Mouse (Mus musculus) midbrain, embryonic 15.5 days (tissue): ENCODE data around the gene AL732309.1. TPM values are rescaled to one million over a fixed set of nuclear protein-coding genes. Genes with fewer than 3 reads are reported as not detected.
A peak's percentile ranks its signal among the peaks of the same experiment; 100 is the strongest.

Source experiments
- ATAC-seq: fragments of 200-750 bp; cut with Nextera tagmentation; replicated peaks from 2 replicates; pipeline ENCODE4 v1.8.0; 2017; ENCODE audit warnings: moderate TSS enrichment
- H3K27ac ChIP-seq: fragments of 300-500 bp; sonication (generic); 2 replicates; pipeline ENCODE4 v1.5.1; 2015; ENCODE audit warnings: mild to moderate bottlenecking, inconsistent platforms
- H3K27me3 ChIP-seq: fragments of 300-500 bp; sonication (generic); replicated peaks from 2 replicates; pipeline ENCODE4 v1.6.1; 2015; ENCODE audit warnings: inconsistent platforms
- H3K36me3 ChIP-seq: fragments of 300-500 bp; sonication (generic); replicated peaks from 2 replicates; pipeline ENCODE4 v1.6.1; 2015; ENCODE audit warnings: inconsistent platforms
- H3K4me1 ChIP-seq: fragments of 300-500 bp; sonication (generic); 2 replicates; pipeline ENCODE4 v1.6.1; 2015; ENCODE audit warnings: inconsistent platforms
- H3K4me2 ChIP-seq: fragments of 300-500 bp; sonication (generic); 2 replicates; pipeline ENCODE4 v1.6.1; 2015; ENCODE audit warnings: inconsistent platforms, mild to moderate bottlenecking, moderate library complexity
- H3K4me3 ChIP-seq: fragments of 300-500 bp; sonication (generic); 2 replicates; pipeline ENCODE4 v1.5.1; 2015; ENCODE audit warnings: mild to moderate bottlenecking, inconsistent platforms
- H3K9ac ChIP-seq: fragments of 300-500 bp; sonication (generic); 2 replicates; pipeline ENCODE4 v1.6.1; 2015; ENCODE audit warnings: mild to moderate bottlenecking, inconsistent platforms
- H3K9me3 ChIP-seq: fragments of 300-500 bp; sonication (generic); 2 replicates; pipeline ENCODE4 v1.6.1; 2016; ENCODE audit warnings: inconsistent platforms
- WGBS: fragments of 180-500 bp; shearing (Covaris S2); methylation state at CpG from one replicate; pipeline ENCODE4 v1.1.7; 2015; ENCODE audit warnings: mixed read lengths; 5-methylcytosine and 5-hydroxymethylcytosine counted together
- polyA plus RNA-seq: library from polyadenylated mRNA; unstranded; fragments of >200 nt; fragmentation: Nextera tagmentation; extraction: Ambion mirVana; gene quantifications from 2 replicates; pipeline ENCODE4 v1.2.1, GENCODE M21; 2015

The AL732309.1 gene
- polyA plus RNA-seq, 1 experiment from 2014 or later, result 6.2 TPM

DNA sequence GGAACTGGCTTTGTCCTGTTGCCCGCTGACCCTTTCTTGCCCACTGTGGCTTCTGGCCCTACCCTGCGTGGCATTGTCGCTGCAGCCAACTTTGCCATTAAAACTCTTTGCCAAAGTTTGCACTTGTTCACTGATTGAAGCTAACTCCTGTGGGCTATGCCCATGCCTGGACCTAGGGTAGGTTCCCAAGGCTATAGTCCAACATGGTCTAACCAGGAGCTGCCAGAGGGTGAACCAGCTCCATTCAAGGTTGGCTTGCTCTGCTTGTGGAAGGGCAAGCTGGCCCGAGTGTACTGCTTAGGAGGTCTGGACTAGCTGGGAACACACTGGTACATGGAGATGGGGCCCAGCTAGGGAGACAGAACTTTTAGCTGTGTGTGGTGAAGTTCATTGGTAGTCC is 2.5 kb downstream of the AL732309.1 start:
- no peak for ATAC-seq
- no peak overlapping the region for H3K27ac ChIP-seq
- no peaks in the 10 kb centered on the region for H3K36me3 ChIP-seq
- peaks cover 31% of the 10 kb centered on the region for H3K4me1 ChIP-seq
- no peaks in the 10 kb centered on the region for H3K27me3 ChIP-seq
- no peak overlapping the region for H3K4me3 ChIP-seq
- no peak overlapping the region for H3K4me2 ChIP-seq
- no peaks in the 10 kb centered on the region for H3K9me3 ChIP-seq
- no peak overlapping the region for H3K9ac ChIP-seq
- 89% methylated on average over 4 of the region's 4 CpGs for WGBS

DNA sequence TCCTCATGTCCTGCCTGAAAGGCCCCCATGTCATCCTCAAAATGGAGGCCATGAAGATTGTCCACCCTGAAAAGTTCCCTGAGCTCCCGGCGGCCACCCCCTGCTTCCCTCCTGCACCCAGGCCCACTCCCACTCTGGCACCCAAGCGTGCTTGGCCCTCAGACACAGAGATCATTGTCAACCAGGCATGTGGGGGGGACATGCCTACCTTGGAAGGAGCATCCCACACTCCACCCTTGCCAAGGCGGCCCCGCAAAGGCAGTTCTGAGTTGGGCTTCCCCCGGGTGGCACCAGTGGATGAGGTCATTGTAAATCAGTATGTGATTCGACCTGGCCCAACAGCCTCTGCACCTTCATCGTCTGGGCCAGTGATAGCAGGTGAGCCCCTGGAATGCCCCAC is 3.3 kb downstream of the AL732309.1 start:
- Histone ChIP-seq H3K27me3 (no peaks in the 10 kb centered on the region), H3K4me1 (peaks cover 31% of the 10 kb centered on the region), H3K36me3 (no peaks in the 10 kb centered on the region), H3K27ac (no peak overlapping the region), H3K9ac (peak overlapping the region; percentile 65; the same call in 1 of the 2 replicates), H3K4me3 (peak overlapping the region; percentile 56), H3K4me2 (peak overlapping the region; percentile 90), H3K9me3 (no peaks in the 10 kb centered on the region)
- ATAC-seq, result no peak
- 81% methylated on average over 8 of the region's 8 CpGs for WGBS

DNA sequence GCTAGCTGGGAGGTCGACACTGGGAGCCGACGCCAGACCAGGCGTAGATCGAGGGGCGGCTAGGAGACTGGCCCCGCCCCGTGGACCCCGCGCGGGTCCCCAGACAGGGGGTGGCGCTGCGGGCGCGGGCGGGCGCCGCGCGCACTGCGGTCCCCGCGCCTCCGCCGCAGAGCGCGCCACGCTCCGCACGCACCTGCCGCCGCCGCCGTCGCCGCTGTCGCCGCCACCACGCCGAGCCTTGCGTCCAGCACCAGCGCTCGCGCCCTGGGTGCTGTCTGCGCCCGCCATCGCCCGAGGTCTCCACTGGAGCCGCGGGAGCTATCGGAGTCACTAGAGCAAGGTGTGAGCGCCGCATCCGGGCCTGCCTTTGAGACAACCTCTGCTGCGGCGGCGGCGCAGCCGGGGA is 4.6 kb downstream of the AL732309.1 start, which contains the start of the genes Rnf208 and Cysrt1:
Gene Rnf208, plus strand, starts transcription at position 155 of the 406 bp plus-strand sequence.
Gene Cysrt1, minus strand, starts transcription at position 352 of the 406 bp plus-strand sequence.
- Histone ChIP-seq H3K4me1 (peaks cover 31% of the 10 kb centered on the region), H3K4me2 (peak within 1 kb of the TSS; percentile 90), H3K4me3 (peak within 1 kb of the TSS; percentile 56), H3K36me3 (no peaks in the 10 kb centered on the region), H3K27me3 (no peaks in the 10 kb centered on the region), H3K9me3 (no peaks in the 10 kb centered on the region), H3K27ac (peak within 1 kb of the TSS; percentile 77), H3K9ac (peak within 1 kb of the TSS; percentile 65)
- ATAC-seq, result peak; percentile 53
- WGBS, result 0% methylated on average over 59 of the region's 59 CpGs

DNA sequence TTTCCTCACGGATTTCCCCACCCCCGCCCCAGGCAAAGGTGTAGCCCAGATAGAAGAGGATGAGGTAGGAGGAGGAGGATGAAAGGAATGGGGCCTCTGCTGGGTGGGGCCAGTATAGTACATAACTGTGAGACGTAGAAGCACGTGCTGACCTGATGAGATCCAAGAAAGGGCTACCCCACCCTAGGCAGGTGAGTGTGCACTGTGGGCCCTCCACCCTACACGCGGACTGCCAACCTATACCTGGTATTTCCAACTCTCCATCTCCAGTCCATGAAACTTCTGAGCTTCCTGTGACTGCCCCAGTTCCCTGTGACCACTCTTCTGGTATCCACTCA is 5.3 kb downstream of the AL732309.1 start:
- Histone ChIP-seq H3K27ac (peak overlapping the region; percentile 77), H3K36me3 (no peaks in the 10 kb centered on the region), H3K9me3 (no peaks in the 10 kb centered on the region), H3K9ac (no peak overlapping the region), H3K27me3 (no peaks in the 10 kb centered on the region), H3K4me1 (peaks cover 31% of the 10 kb centered on the region), H3K4me2 (peak overlapping the region; percentile 90), H3K4me3 (peak overlapping the region; percentile 56)
- peak; percentile 53 for ATAC-seq
- WGBS, result 18% methylated on average over 6 of the region's 6 CpGs

DNA sequence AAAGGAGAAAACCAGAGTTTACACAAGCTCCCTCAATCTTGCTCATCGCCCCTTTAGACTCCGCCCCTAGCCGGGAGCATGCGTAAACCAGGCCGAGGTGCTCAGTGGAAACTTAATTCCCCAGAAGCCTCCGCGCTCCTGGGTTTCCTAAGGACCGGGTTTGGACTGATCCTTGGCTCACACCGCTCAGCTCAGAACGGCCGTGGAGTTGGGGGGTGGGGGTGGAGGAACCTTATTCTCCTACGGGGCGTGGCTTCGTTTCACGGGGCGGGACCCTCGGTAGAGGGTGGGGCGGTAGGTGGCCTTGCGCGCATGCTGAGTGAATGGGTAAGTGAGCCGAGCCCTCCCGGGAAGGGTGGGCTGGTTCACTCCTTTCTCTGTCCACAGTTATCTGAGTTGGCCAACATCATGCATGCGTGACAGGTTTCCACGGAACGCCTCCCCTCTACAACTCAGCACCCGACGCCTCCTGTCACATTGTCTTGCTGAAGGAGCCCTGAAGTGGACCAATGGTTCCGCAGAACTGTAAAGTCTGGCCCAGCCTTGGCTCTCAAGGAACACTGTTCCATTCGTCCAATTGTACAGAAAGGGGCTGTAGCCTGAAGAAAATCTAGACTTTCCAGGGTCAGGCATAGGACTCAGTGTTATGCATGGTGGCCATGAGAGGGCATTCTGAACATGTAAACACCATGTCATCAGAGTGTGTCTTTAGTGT is 5.8 kb downstream of the AL732309.1 start:
- Histone ChIP-seq H3K4me2 (peak overlapping the region; percentile 90), H3K27ac (peak overlapping the region; percentile 77), H3K27me3 (no peaks in the 10 kb centered on the region), H3K4me3 (peak overlapping the region; percentile 56), H3K9me3 (no peaks in the 10 kb centered on the region), H3K4me1 (peaks cover 31% of the 10 kb centered on the region), H3K9ac (peak overlapping the region; percentile 40; the same call in 1 of the 2 replicates), H3K36me3 (no peaks in the 10 kb centered on the region)
- 2% methylated on average over 29 of the region's 29 CpGs for WGBS
- ATAC-seq, result peak; percentile 71

DNA sequence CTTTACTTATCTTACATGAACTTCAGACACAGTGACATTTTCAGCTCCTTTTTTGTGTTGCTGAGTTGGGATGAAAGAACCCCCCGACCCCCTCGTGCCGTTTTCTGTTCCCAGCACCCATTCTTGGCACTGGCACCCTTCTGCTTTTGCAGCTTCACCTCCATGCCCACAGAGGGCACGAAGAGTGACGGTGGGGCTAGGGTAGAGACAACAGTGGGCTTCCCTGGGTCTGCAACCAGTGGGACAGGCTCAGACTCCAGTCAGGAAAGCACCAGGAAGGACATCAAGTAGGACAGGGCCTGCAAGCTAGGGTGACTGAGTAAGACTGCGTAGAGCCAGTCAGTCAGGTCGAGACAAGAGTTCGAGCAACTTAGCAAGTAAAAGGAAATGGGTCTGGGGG is 6.4 kb downstream of the AL732309.1 start:
- Histone ChIP-seq H3K4me2 (peak overlapping the region; percentile 90), H3K27me3 (0 out of 2 replicates have a peak, but pooled peaks cover under 1% of the 10 kb centered on the region), H3K9ac (no peak overlapping the region; the same call in 1 of the 2 replicates), H3K27ac (peak overlapping the region; percentile 77), H3K4me1 (peaks cover 31% of the 10 kb centered on the region), H3K36me3 (no peaks in the 10 kb centered on the region), H3K9me3 (no peaks in the 10 kb centered on the region), H3K4me3 (peak overlapping the region; percentile 56)
- ATAC-seq, result peak; percentile 12; the same call in 1 of the 2 replicates
- WGBS, result 47% methylated on average over 8 of the region's 8 CpGs

DNA sequence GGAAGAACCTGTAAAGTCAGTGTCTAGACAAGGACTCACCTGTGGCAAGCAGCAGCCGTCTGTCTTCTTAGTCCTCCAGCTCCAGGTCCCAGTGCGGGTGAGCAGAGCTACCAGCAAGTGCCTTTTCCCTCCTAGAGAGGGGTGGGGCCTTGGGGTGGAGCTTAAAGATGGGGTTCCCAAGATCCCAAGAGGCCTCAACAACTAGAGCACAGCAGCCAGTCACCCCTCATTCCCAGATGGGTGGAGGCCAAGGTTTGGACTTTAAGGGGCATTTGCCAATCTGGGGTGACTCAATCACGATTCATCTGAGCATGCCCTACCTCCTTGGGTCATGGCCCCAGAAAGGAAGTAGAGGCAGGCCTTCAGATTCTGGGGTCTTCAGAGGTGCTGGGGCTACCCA is 6.9 kb downstream of the AL732309.1 start:
- Histone ChIP-seq H3K36me3 (no peaks in the 10 kb centered on the region), H3K4me1 (peaks cover 31% of the 10 kb centered on the region), H3K4me3 (no peak overlapping the region), H3K27me3 (peaks cover 6% of the 10 kb centered on the region; the same call in 1 of the 2 replicates), H3K9me3 (no peaks in the 10 kb centered on the region), H3K4me2 (no peak overlapping the region), H3K27ac (no peak overlapping the region), H3K9ac (no peak overlapping the region)
- no peak for ATAC-seq
- WGBS, result 90% methylated on average over 3 of the region's 3 CpGs

DNA sequence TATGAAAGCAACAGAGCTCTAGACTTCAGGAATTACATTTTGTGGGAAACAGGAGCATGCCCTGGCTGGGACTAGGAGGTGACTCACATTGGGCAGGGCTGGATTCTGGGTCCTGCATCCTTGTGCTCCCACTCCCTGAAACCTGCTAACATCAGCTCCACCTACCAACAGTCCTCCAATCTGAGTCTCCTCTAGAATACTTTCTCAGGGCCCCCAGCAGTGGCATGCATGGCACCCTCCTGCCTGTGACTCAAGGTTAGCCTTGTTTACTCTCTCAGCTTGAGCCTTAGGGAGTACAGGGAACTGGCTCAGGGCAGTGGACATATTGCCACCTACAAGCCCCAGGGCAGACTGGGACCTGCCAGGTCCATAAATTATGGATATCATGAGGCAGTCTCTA is 8.6 kb downstream of the AL732309.1 start:
- peaks cover 21% of the 10 kb centered on the region for H3K4me1 ChIP-seq
- H3K9ac ChIP-seq, result no peak overlapping the region
- peaks cover 6% of the 10 kb centered on the region; the same call in 1 of the 2 replicates for H3K27me3 ChIP-seq
- ATAC-seq, result no peak
- H3K36me3 ChIP-seq, result no peaks in the 10 kb centered on the region
- H3K9me3 ChIP-seq, result no peaks in the 10 kb centered on the region
- H3K4me2 ChIP-seq, result no peak overlapping the region
- H3K4me3 ChIP-seq, result no peak overlapping the region
- H3K27ac ChIP-seq, result no peak overlapping the region

DNA sequence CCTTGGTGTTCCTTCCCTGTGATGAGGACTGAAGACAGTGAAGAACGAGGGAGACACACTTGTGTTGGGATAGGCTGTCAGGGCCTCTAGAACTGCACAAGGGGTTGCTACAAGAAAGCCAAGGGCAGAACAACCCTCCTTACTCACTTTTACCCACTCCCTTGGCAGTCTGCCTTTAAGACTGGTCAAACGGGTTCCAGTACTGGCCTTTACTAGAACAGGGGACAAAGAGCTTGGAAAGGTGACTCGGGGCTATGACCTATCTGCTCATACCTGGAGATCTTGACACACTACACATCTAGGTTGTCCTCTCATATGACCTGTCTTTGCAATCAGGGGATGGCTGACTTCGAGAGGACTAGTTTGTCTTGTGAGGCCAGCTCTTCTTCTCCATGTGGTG is 9.1 kb downstream of the AL732309.1 start:
- Histone ChIP-seq H3K27me3 (peaks cover 6% of the 10 kb centered on the region; the same call in 1 of the 2 replicates), H3K36me3 (no peaks in the 10 kb centered on the region), H3K4me3 (no peak overlapping the region), H3K9me3 (no peaks in the 10 kb centered on the region), H3K4me2 (no peak overlapping the region), H3K27ac (no peak overlapping the region), H3K4me1 (peaks cover 15% of the 10 kb centered on the region), H3K9ac (no peak overlapping the region)
- ATAC-seq, result no peak
- WGBS, result 74% methylated on average over 4 of the region's 4 CpGs

DNA sequence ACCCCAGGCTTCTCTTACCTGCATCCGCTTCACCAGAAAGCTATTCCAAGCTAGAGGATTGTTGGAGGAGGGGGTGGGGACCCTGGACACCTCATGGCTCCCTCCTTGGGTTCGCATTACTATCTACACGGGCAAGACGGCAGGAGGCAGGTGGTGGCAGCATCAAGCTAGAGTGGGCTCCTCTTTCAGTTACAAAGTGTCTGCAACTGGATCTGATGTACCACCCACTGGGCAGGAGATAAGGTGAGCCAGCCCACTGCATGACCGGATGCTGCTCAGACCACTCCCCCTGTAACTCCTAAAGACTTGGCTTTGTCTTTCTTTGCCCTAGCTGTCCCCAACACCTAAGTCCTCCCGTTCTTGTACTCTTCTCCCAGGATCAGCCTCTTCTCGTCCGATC is 10.0 kb downstream of the AL732309.1 start, which contains the start of gene Rnf224:
Gene Rnf224, minus strand, starts transcription at position 174 of the 400 bp plus-strand sequence.
- Histone ChIP-seq H3K27me3 (peaks cover 6% of the 10 kb centered on the region; the same call in 1 of the 2 replicates), H3K4me2 (no peak within 1 kb of the TSS), H3K36me3 (no peaks in the 10 kb centered on the region), H3K4me1 (peaks cover 13% of the 10 kb centered on the region), H3K9me3 (no peaks in the 10 kb centered on the region), H3K9ac (no peak within 1 kb of the TSS), H3K4me3 (no peak within 1 kb of the TSS), H3K27ac (no peak within 1 kb of the TSS)
- 45% methylated on average over 8 of the region's 8 CpGs for WGBS
- no peak for ATAC-seq

DNA sequence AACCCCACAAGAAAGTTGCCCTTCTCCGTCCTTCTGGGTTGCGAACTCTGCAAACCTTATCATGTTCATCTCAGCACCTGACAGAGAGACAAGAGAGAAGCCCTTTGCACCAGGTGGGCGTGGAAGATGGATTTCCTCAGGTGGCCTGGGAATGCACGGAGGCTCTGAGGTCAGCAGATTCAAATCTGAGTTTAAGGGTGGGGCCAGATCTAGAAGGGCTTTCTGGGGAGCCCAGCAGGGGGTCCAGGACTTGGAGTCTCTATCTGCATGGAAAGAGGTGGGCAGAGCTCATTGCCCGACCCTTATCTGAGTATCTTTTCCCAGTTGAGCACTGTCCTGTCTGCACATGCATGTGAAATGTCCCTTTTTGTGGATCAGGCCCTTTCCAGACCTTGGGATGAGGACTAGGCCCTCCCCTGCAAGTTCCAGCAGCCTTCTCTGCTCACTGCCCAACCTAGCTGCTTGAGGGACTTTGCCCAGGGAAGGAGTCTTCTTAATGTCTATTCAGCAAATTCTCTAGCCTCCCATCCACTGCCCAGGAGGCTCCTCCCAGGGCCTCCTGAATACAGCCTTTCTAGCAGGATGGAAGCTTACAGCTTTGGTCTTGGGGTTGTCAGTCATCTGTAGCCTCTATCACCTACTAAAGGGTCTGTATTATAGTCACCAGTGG is 12.0 kb downstream of the AL732309.1 start:
- 74% methylated on average over 5 of the region's 5 CpGs for WGBS
- no peak overlapping the region for H3K9ac ChIP-seq
- H3K4me2 ChIP-seq, result no peak overlapping the region
- no peaks in the 10 kb centered on the region for H3K9me3 ChIP-seq
- no peak overlapping the region for H3K4me3 ChIP-seq
- H3K27ac ChIP-seq, result no peak overlapping the region
- ATAC-seq, result no peak
- H3K27me3 ChIP-seq, result peaks cover 6% of the 10 kb centered on the region; the same call in 1 of the 2 replicates
- no peaks in the 10 kb centered on the region for H3K4me1 ChIP-seq
- no peaks in the 10 kb centered on the region for H3K36me3 ChIP-seq

DNA sequence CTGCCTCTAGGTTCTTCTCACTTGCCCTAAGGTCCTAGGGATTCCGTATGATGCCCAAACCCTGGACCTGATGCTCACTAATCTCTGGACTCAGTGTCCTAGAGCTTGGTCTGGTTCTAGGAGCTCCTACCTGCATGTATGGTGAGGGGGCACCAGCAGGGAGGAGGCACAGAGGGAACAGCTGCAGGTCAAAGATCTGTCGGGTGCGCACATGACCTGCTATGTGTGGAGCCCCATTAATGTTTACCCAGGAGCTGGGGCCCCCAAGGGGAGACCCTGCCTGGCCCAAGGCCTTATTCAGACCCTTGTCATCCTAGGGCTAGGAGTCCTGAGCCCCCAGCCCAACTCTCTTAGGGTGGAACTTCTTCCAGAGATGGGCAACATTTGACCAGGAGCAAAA is 12.6 kb downstream of the AL732309.1 start, which contains the start of gene Slc34a3:
Gene Slc34a3, minus strand, starts transcription at position 315 of the 400 bp plus-strand sequence.
- WGBS, result 90% methylated on average over 3 of the region's 3 CpGs
- H3K9me3 ChIP-seq, result no peaks in the 10 kb centered on the region
- no peaks in the 10 kb centered on the region for H3K36me3 ChIP-seq
- H3K4me3 ChIP-seq, result no peak within 1 kb of the TSS
- H3K27ac ChIP-seq, result no peak within 1 kb of the TSS
- ATAC-seq, result no peak
- peaks cover 6% of the 10 kb centered on the region; the same call in 1 of the 2 replicates for H3K27me3 ChIP-seq
- H3K9ac ChIP-seq, result no peak within 1 kb of the TSS
- H3K4me1 ChIP-seq, result 0 out of 2 replicates have a peak, but pooled peaks cover under 1% of the 10 kb centered on the region
- no peak within 1 kb of the TSS for H3K4me2 ChIP-seq
